Mouse (Mus musculus): ENCODE results near the gene Gja5.

Gene Gja5

GRCm38 (mm10) chr3:96904393-96904792 lies at the start of gene Gja5:
Gene Gja5 (plus strand): TSS chr3:96904693.
- in situ Hi-C loops (cut with MboI, MseI), result no loop called here

DNA sequence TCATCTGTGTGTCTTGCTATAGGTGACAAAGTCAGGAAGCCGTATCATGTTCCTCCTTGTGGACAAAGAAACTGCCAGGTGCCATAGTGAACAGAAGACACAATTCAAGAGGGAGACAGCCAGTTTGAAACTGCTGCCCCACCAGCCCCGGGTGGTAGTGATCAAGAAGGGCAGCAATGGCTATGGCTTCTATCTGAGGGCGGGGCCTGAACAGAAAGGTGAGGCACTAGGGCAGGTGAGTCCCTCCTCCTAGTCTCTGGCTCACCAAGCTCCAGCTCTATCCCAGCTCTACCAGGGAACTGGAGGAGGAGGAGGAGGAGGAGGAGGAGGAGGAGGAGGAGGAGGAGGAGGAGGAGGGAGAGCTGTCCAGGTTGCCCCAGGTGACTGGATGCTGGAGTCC lies 48.7 kb upstream of the Gja5 start:
- in situ Hi-C loops (cut with MboI, MseI), result no loop called here

DNA sequence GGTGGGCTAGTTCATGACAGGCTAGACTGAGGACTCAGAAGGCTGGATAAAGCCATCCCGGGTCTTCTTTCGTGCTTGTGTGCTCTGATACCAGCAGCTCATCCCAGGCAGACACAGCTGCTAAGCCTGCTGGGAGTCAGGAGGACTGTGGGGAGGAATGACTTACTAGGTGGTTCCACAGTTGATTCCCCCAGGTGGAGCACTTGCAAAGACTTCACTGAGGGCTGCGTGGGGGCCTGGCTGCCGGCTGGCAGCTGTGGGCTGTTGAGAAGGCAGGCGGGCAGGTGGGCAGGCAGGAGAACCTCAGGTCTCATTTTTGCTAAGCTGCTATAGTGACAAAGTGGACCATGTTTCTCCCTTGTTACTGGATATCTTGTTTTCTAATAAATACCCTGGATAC lies 44.0 kb upstream of the Gja5 start:
- in situ Hi-C loops (cut with MboI, MseI), result no loop called here

- in situ Hi-C loops (cut with MboI, MseI), result no loop called here
These were observed 36.6 kb upstream of the Gja5 start for GRCm38 (mm10) chr3:96867863-96868262.

GRCm38 (mm10) chr3:96868566-96868965 lies 35.9 kb upstream of the Gja5 start:
- in situ Hi-C loops (cut with MboI, MseI), result no loop called here

DNA sequence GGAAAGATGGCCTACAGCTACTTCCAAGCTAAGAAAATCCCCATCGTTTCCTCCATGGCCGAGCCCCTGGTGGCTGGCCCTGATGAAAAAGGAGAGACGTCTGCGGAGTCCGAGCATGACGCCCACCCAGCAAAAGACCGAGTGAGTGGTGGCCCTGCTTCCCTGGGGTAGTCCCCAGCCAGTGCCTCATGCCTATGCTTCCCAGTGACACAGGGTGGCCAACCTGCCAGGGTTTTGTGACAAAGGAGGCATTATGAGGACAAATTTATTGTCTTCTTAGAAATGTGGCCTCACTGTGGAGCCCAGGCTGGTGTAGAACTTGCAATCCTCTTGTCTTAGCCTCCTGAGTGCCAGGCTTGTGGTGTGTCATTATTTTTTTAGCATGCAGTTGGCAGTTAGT lies 35.4 kb upstream of the Gja5 start:
- in situ Hi-C loops (cut with MboI, MseI), result no loop called here

GRCm38 (mm10) chr3:96870270-96870669 lies 34.2 kb upstream of the Gja5 start:
- in situ Hi-C loops (cut with MboI, MseI), result no loop called here

DNA sequence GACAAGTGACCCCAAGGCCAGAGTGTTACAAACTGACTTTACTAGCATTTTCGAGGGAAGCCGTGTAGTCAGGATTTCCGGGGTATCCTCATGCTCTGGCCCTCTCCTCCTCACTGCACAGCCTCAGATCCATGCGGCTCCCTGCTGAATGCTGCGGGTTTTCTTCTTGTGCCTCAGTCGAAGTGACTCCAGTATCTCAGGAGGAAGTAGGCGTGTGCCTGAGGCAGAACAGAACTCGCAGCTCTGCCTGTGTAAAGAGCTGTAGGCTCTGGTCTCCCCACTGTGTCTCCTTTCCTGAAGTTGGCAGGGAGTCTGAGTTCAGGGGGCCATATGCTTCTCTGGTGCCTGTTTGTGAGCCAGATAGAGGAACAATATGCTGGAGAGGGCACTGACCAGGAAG lies 33.4 kb upstream of the Gja5 start:
- in situ Hi-C loops (cut with MboI, MseI), result no loop called here

DNA sequence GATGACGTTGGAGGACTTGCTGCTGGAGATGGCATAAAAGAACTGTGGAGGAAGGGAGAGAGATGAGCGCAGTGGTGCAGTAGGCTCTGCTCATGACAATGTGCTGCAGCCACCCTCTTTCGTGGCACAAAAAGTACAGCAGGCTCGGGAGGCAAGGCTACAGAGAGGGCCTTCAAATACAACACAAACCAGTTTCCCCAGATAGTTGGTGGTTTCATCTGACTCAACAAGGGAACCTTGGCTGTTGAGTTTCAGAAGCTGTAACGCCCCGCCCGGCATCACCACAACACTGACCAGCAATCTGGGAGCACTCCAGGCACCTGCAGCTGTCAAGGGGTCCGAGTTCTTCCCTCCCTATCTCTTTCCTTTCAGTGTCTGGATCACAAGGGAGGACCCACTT lies 32.0 kb upstream of the Gja5 start:
- in situ Hi-C loops (cut with MboI, MseI), result no loop called here

DNA sequence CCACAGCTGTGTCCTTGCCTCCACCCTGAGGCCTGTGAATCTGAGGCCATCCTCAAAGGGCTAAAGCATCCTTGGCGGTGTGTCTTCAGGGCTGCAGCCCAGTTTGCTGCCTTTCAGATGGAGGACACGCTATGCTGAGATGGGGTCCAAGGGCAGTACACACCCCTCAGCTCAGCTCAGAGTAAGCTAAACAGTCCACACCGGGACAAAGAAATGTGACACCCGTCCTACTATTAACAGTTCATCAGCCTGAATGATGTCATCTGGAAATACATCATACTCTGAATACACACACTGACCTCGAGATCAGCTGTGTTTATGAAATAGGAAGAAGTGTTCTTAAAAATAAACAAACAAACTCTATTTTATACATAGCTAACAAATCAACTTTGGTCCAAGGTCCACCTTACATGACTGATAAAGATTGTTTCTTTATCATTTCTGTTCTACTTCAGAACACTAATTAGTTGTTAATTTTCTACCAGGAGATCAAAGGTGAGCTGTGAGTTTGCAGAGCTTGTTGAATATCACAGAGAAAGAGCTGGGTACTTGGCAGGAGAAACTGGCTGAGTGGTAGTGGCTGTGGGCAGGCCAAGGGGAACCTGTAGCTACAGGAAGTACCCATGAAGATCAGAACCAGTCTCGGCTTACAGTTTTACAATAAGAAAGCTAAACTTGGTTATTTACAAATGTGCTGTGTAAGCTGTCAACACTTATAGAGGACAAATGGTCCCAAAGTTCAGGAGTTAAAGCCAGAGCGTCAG lies 29.5 kb upstream of the Gja5 start:
- in situ Hi-C loops (cut with MboI, MseI), result no loop called here

DNA sequence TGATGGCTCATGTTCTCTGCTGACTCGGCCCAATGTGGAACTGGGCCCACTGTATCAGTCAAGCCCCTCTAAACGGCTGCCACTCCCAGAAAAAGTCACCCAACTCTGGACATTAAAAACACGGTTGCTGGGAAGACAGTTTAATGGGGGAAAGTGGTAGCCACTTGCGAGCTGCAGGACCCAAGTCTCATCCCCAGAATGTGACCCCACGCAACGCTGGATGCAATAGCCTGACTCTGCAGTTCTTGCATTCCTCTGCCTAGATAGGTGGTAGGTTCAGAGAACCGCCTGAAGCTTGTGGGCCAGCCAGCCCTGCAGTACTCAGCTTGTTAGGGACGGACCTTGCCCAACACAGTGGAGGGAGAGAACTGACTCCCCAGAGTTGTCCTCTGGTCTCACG lies 25.0 kb upstream of the Gja5 start:
- in situ Hi-C loops (cut with MboI, MseI), result no loop called here

DNA sequence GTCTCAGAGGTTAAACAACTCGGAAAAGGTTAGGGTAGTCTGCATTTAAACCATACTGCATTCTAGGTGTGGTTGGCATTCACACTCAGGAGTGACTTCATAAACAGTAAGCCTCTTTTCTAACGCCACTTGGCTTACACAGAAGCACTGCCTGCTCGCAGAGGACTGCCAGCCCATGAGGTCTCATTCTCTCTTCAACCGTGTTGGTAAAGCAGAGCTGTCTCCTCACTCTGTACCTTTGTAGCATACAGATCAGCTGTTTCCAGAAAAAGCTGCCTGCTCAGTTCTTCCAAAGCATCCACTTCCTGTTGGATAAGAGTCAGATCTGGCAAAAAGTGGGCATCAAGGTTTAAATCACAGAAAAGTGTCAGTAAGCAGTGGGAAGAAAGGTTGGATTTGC lies 24.1 kb upstream of the Gja5 start:
- in situ Hi-C loops (cut with MboI, MseI), result no loop called here

DNA sequence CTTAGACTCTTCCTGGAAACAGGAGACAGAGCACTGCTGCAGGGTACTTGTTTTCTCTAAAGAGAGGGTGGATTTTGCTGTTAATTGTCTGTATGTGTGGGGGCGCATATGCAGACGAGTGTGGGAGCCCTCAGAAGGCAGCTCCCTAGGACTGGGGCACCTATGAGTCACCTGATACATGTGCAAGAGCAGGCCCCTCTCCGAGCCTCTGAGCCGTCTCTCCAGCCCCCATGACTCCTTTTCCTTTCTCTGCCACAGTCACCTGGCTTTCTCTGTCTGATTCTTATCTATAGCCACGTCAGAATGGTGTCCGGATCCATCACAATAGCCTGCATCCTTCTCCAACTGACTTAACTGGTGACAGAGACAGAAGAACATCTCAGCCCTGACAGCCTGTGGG lies 22.9 kb upstream of the Gja5 start:
- in situ Hi-C loops (cut with MboI, MseI), result no loop called here

GRCm38 (mm10) chr3:96882061-96882849 lies 22.2 kb upstream of the Gja5 start:
- in situ Hi-C loops (cut with MboI, MseI), result no loop called here

GRCm38 (mm10) chr3:96883690-96884089 lies 20.8 kb upstream of the Gja5 start:
- in situ Hi-C loops (cut with MboI, MseI), result no loop called here

DNA sequence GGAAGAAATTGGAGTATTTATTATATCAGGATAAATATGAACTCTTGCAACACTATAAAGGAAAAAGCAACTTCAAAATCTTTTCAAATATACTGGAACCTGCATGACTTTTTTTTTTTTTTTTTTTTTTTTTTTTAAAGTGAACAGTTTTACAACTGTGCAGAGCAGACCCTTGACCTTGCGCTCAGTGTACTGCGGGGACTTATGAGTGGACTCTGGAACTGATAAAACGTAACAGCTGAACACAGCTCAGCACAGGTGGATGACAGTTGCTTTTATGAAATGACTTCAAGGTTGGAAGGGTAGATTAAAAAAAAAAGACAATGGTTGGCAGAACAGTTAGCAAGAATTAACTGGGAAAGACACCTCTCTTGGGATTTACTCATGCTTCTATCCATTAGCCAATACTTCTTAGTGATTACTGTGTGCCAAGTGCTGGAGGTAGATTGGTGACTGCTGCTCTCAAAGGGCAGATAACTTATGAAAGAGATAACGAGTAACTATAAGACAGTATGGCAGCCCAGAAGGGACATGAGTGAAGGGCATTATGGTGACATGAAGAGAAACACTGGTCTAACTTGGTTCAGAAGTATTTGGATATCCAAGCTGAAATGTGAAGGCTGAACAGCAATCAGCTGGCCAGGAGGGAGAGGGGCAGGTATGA lies 2.0 kb upstream of the Gja5 start:
- in situ Hi-C loops (cut with MboI, MseI), result no loop called here

DNA sequence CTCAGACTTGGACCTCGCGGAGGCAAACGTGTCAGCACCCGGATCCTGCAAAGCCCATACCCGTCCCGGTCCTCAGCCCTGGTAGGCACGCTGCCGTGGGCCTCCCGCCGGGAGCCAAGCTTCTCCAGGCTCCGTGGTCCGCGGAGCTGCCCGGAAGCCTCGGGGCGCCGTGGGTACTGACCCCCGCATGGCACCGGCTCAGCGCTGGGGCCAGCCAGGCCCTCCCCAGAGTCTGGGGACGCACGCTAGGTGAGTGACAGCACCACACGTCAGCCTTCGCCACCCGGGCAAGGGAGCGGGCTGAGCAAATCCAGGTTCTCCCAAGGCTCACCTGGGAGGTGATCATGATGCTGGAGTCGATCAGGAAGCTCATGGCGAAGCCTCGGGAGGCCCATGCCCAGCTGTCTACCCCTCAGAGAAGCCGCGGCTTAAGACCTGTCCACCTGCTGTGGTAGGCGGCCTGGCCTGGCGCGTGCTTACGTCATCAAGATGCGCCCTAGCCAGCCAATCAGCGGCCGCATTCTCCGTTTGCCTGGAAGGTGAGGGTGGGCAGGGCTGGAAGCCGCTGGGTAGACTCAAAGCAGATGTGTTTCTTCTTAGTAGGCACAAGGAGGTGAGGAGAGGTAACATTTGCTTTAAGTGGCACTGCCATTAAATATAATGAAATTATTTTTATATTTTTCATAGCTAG lies 503 bp downstream of the Gja5 start, which contains the start of gene Gpr89:
TSS of gene Gpr89 (minus strand) at position 496 of the 691 bp plus-strand sequence.
- in situ Hi-C loops (cut with MboI, MseI), result loop anchor here (5.0 kb wide), 1 partner anchor 93 kb away; no protein-coding TSS in a partner anchor

DNA sequence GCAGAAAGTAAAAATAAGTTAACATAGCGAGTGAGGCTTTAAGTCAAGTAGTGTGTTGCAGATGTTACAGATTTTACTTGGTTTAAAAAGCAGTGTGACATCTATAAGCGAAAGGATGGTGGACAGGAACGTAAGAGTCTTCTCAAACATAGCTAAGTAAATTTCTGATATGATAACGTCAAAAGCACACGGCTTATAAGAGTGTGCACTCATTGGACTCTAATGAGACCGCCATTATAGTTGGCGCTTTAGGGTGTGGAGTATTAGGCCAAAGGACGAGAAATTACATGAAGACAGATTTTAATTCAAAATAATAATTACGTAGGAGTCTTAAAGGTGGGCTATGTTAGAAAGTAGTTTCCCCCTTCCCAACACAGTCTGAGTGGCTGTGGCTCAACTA lies 1.1 kb downstream of the Gja5 start:
- in situ Hi-C loops (cut with MboI, MseI), result loop anchor here (5.0 kb wide), 1 partner anchor 93 kb away; no protein-coding TSS in a partner anchor

DNA sequence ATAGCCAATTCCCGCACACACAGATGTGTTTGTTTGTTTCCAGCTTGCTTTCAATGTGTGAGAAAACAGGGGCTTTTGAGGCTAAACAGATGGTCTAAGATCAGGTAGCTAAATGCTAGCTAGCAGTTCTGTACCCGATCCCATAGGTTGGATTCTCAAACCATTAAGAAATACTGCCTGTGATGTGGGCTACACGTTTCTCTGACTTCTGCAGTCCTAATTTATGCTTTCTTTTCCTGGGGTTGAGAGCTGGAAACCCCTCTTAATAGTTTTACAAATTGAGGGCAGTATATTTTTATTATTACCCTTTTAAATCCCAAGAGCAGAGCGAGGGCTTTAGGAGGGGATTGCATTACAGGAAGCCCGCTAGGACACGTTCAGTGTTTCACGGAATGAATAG lies 16.5 kb downstream of the Gja5 start:
- in situ Hi-C loops (cut with MboI, MseI), result no loop called here

- in situ Hi-C loops (cut with MboI, MseI), result no loop called here
These were observed 20.1 kb downstream of the Gja5 start for GRCm38 (mm10) chr3:96924631-96925030.

DNA sequence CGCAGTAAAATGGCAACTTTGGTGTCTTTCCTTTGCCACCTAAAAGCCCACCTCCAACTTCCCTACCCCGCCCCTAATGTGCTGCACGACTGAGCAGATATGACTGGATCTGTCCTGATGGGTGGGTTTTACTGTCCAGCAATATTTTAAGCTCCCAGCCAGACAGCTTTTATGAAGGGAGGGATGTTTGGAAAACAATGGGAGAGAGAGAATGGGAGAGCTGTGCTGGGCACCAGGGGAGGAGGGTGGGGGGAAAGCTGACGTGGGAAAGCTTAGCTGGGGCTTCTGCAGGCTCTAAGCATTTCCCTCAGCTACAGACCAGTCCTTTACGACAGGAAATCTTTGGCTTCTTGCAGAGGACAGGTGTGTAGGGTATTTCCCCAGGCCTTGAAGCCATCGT lies 21.4 kb downstream of the Gja5 start, which contains the start of gene Gja8:
TSS of gene Gja8 (minus strand) at position 101 of the 400 bp plus-strand sequence.
- in situ Hi-C loops (cut with MboI, MseI), result no loop called here

DNA sequence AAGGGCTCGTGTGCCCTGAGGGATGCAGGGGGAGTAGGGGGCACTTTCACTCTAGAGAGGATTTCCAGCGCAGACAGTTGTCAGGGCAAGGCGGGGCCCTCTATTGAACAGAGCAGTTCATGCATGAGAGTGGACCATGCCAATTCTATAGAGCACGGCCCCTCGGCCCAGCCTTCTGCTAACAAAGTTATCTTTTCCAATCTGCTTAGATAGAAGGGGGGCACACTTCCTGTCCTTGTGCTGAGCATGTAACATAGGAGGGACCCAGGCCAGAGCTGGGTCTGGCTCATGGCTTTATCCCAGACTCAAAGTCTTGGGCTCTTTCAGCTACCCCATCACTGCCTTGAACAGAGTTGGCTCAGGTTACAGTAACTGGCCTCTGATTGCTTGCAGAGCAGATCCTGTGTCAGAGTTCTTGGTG lies 26.8 kb downstream of the Gja5 start:
- in situ Hi-C loops (cut with MboI, MseI), result loop anchor here (10.0 kb wide), 2 partner anchors 254 to 404 kb away; no protein-coding TSS in a partner anchor
